Mouse (Mus musculus): Measurements from ENCODE around the gene Immp2l. TPM values are rescaled to one million over a fixed set of nuclear protein-coding genes. Genes with fewer than 3 reads are reported as not detected.

The Immp2l gene
- total and polyA plus RNA-seq, 2 experiments from 2014 or later: 9.4 to 16.6 TPM

DNA sequence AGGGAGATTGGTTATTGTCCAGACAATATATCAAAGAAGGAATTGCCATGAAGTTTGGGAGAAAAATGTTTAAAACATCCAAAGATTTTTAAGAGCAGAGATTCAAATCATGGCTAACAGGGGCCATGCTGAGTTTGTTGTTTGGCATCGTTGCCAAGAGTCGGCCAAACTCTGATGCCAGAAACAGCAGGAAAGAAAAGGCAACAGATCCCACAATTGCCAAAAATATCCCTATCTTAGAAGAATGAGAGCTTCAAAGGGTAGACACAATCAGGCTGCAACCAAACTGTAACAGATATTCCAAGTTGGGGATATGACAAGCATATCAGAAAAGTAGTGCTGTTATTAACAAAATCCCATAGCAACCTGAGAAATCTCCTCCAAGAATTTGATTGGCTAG is 686.7 kb downstream of the Immp2l start:
- no peaks in the 10 kb centered on the region for H3K4me1 ChIP-seq (ENCODE audit: insufficient read depth, low read length)
- TF ChIP-seq CTCF (IDR thresholded peaks at IDR 0.05): no peak
- H3K4me2 ChIP-seq (ENCODE audit: low read depth, low read length, poor library complexity, severe bottlenecking): no peak overlapping the region
- DNase-seq (ENCODE audit: low spot score) (peak; percentile 19), ATAC-seq (ENCODE audit: low FRiP score) (no peak)
- WGBS: 80% methylated on average over 2 of the region's 2 CpGs
- no peaks in the 10 kb centered on the region for H3K9me3 ChIP-seq (ENCODE audit: low read length)
- H3K4me3 ChIP-seq (ENCODE audit: low read depth, low read length): no peak overlapping the region
- no peaks in the 10 kb centered on the region for H3K36me3 ChIP-seq (ENCODE audit: insufficient read depth, low read length)
- no peaks in the 10 kb centered on the region for H3K27me3 ChIP-seq (ENCODE audit: insufficient read depth, low read length)
- H3K9ac ChIP-seq (replicated peaks; ENCODE audit: low read length, poor library complexity, severe bottlenecking): no peak overlapping the region
- H3K27ac ChIP-seq (ENCODE audit: low read depth, low read length): no peak overlapping the region

- no peaks in the 10 kb centered on the region for H3K36me3 ChIP-seq (ENCODE audit: insufficient read depth, low read length)
- DNase-seq (ENCODE audit: low spot score): no peak
- no peak for TF ChIP-seq CTCF (IDR thresholded peaks at IDR 0.05)
- no peak overlapping the region for H3K4me2 ChIP-seq (ENCODE audit: low read depth, low read length, poor library complexity, severe bottlenecking)
- H3K4me3 ChIP-seq (ENCODE audit: low read depth, low read length): no peak overlapping the region
- H3K9me3 ChIP-seq (ENCODE audit: low read length): no peaks in the 10 kb centered on the region
- no peaks in the 10 kb centered on the region for H3K27me3 ChIP-seq (ENCODE audit: insufficient read depth, low read length)
- no peak for ATAC-seq (ENCODE audit: low FRiP score)
- whole genome bisulfite sequencing: 64% methylated on average over 1 of the region's 1 CpGs
- no peak overlapping the region for H3K9ac ChIP-seq (replicated peaks; ENCODE audit: low read length, poor library complexity, severe bottlenecking)
- no peaks in the 10 kb centered on the region for H3K4me1 ChIP-seq (ENCODE audit: insufficient read depth, low read length)
- no peak overlapping the region for H3K27ac ChIP-seq (ENCODE audit: low read depth, low read length)
Measured at GRCm38 (mm10) chr12:41716946-41717345, 693.1 kb downstream of the Immp2l start.

DNA sequence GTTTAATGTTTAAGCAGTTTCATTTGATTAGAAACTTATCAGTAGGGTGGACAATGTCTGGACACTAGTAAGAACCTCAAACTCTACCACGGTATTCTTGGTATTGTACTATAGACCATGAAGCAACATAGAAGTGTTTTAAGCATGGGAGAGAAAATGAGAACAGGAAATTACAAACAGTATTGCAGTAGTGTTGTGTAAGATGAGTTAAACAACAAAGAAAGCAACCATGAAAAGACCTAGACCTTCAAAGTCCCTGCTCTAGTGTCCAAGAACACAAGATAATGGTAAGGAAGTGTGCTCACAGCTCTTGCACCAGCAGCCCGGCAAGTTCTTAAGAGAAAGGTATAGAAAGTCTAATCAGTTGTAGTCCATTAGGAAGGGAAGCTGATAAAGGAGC is 700.7 kb downstream of the Immp2l start:
- H3K27me3 ChIP-seq (ENCODE audit: insufficient read depth, low read length): no peaks in the 10 kb centered on the region
- no peak overlapping the region for H3K4me3 ChIP-seq (ENCODE audit: low read depth, low read length)
- no peak for DNase-seq (ENCODE audit: low spot score)
- ATAC-seq (ENCODE audit: low FRiP score): no peak
- no peak overlapping the region for H3K27ac ChIP-seq (ENCODE audit: low read depth, low read length)
- no peak overlapping the region for H3K4me2 ChIP-seq (ENCODE audit: low read depth, low read length, poor library complexity, severe bottlenecking)
- no peak for TF ChIP-seq CTCF (IDR thresholded peaks at IDR 0.05)
- no peaks in the 10 kb centered on the region for H3K9me3 ChIP-seq (ENCODE audit: low read length)
- H3K9ac ChIP-seq (replicated peaks; ENCODE audit: low read length, poor library complexity, severe bottlenecking): no peak overlapping the region
- no peaks in the 10 kb centered on the region for H3K36me3 ChIP-seq (ENCODE audit: insufficient read depth, low read length)
- no peaks in the 10 kb centered on the region for H3K4me1 ChIP-seq (ENCODE audit: insufficient read depth, low read length)
- 96% methylated on average over 2 of the region's 2 CpGs for WGBS

DNA sequence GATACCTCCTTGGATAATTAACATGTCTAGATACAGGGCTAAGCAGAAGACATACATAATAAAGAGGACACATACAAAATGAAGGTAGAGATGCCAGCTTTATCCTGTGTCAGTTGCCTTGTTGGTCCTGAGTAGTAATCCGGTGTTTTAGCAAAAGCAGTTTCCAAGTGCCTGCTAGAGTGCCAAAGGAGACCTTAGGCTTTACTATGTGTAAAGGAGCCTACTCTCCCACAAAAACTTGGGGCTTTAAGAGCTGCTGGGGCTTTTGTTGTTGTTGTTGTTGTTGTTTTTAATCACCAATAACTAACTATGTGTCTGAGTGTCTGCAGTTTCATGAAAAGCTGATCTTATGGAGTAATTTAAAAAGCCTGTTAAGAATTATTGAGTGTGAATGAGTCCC is 702.8 kb downstream of the Immp2l start:
- H3K4me3 ChIP-seq (ENCODE audit: low read depth, low read length): no peak overlapping the region
- WGBS: 82% methylated on average over 1 of the region's 1 CpGs
- H3K4me1 ChIP-seq (ENCODE audit: insufficient read depth, low read length): no peaks in the 10 kb centered on the region
- H3K9me3 ChIP-seq (ENCODE audit: low read length): no peaks in the 10 kb centered on the region
- no peak overlapping the region for H3K9ac ChIP-seq (replicated peaks; ENCODE audit: low read length, poor library complexity, severe bottlenecking)
- ATAC-seq (ENCODE audit: low FRiP score) (no peak), DNase-seq (ENCODE audit: low spot score) (no peak)
- H3K4me2 ChIP-seq (ENCODE audit: low read depth, low read length, poor library complexity, severe bottlenecking): no peak overlapping the region
- no peaks in the 10 kb centered on the region for H3K36me3 ChIP-seq (ENCODE audit: insufficient read depth, low read length)
- H3K27me3 ChIP-seq (ENCODE audit: insufficient read depth, low read length): no peaks in the 10 kb centered on the region
- TF ChIP-seq CTCF (IDR thresholded peaks at IDR 0.05): no peak
- H3K27ac ChIP-seq (ENCODE audit: low read depth, low read length): no peak overlapping the region

DNA sequence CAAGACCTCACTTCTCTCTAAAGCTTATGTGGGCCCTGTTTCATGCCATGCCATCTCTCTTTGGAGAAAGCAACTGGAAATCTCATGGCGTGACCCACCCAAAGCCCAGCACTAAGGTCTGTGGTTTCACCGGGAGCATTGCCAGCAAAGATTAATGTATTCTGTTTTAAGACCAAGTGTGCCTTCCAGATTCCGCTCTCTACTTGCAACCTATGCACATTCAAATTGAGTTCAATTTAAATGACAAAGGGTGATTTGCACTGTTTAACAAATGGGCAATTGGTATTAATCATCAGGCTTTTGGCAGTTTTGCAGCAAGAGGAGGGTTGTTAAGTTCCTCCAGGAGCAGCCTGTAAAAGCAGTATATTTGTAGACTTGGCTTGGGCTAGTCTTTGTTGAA is 703.3 kb downstream of the Immp2l start:
- Histone ChIP-seq H3K9ac (replicated peaks; ENCODE audit: low read length, poor library complexity, severe bottlenecking) (no peak overlapping the region), H3K9me3 (ENCODE audit: low read length) (no peaks in the 10 kb centered on the region), H3K4me2 (ENCODE audit: low read depth, low read length, poor library complexity, severe bottlenecking) (no peak overlapping the region), H3K4me1 (ENCODE audit: insufficient read depth, low read length) (no peaks in the 10 kb centered on the region), H3K27me3 (ENCODE audit: insufficient read depth, low read length) (no peaks in the 10 kb centered on the region), H3K36me3 (ENCODE audit: insufficient read depth, low read length) (no peaks in the 10 kb centered on the region), H3K27ac (ENCODE audit: low read depth, low read length) (no peak overlapping the region), H3K4me3 (ENCODE audit: low read depth, low read length) (no peak overlapping the region)
- ATAC-seq (ENCODE audit: low FRiP score) (no peak), DNase-seq (ENCODE audit: low spot score) (peak; percentile 70)
- WGBS: 33% methylated on average over 3 of the region's 3 CpGs
- no peak for TF ChIP-seq CTCF (IDR thresholded peaks at IDR 0.05)

GRCm38 (mm10) chr12:41727764-41728338 is 704.0 kb downstream of the Immp2l start:
- Histone ChIP-seq H3K9ac (replicated peaks; ENCODE audit: low read length, poor library complexity, severe bottlenecking) (no peak overlapping the region), H3K4me1 (ENCODE audit: insufficient read depth, low read length) (no peaks in the 10 kb centered on the region), H3K9me3 (ENCODE audit: low read length) (no peaks in the 10 kb centered on the region), H3K27ac (ENCODE audit: low read depth, low read length) (no peak overlapping the region), H3K4me3 (ENCODE audit: low read depth, low read length) (no peak overlapping the region), H3K27me3 (ENCODE audit: insufficient read depth, low read length) (no peaks in the 10 kb centered on the region), H3K36me3 (ENCODE audit: insufficient read depth, low read length) (no peaks in the 10 kb centered on the region), H3K4me2 (ENCODE audit: low read depth, low read length, poor library complexity, severe bottlenecking) (no peak overlapping the region)
- WGBS: 93% methylated on average over 1 of the region's 1 CpGs
- no peak for ATAC-seq (ENCODE audit: low FRiP score)
- TF ChIP-seq CTCF (IDR thresholded peaks at IDR 0.05): no peak
- DNase-seq (ENCODE audit: low spot score): no peak

Data from midbrain, postnatal 0 days (tissue).